Mouse (Mus musculus) neural tube, embryonic 14.5 days (tissue): ENCODE results near the gene Socs7. TPM values are rescaled to one million over a fixed set of nuclear protein-coding genes. Genes with fewer than 3 reads are reported as not detected.

Experiments used
- ATAC-seq: fragments of 200-750 bp; cut with Nextera tagmentation; 2 replicates; pipeline ENCODE4 v1.8.0; 2017; ENCODE audit warnings: low read depth, mild to moderate bottlenecking, moderate TSS enrichment, moderate library complexity
- H3K27ac ChIP-seq: fragments of 300-500 bp; sonication (generic); 2 replicates; pipeline ENCODE4 v1.5.1; 2014; ENCODE audit warnings: low read depth, mild to moderate bottlenecking, control low read depth, low read length, moderate library complexity, mixed read lengths
- H3K27me3 ChIP-seq: fragments of 300-500 bp; sonication (generic); 2 replicates; pipeline ENCODE4 v1.6.1; 2014; ENCODE audit warnings: low read length; ENCODE audit not compliant: control insufficient read depth, insufficient read depth
- H3K36me3 ChIP-seq: fragments of 300-500 bp; sonication (generic); 2 replicates; pipeline ENCODE4 v1.6.1; 2014; ENCODE audit warnings: low read length, mixed read lengths; ENCODE audit not compliant: control insufficient read depth, insufficient read depth
- H3K4me1 ChIP-seq: fragments of 300-500 bp; sonication (generic); 2 replicates; pipeline ENCODE4 v1.6.1; 2014; ENCODE audit warnings: low read length; ENCODE audit not compliant: control insufficient read depth, insufficient read depth
- H3K4me2 ChIP-seq: fragments of 300-500 bp; sonication (generic); 2 replicates; pipeline ENCODE4 v1.6.1; 2014; ENCODE audit warnings: mild to moderate bottlenecking, low read depth, low read length, control low read depth
- H3K4me3 ChIP-seq: fragments of 300-500 bp; sonication (generic); 2 replicates; pipeline ENCODE4 v1.5.1; 2014; ENCODE audit warnings: low read depth, low read length, control low read depth, mixed read lengths
- H3K9ac ChIP-seq: fragments of 300-500 bp; sonication (generic); replicated peaks from 2 replicates; pipeline ENCODE4 v1.6.1; 2014; ENCODE audit warnings: low read depth, mild to moderate bottlenecking, control low read depth, low read length, mixed read lengths
- H3K9me3 ChIP-seq: fragments of 300-500 bp; sonication (generic); 2 replicates; pipeline ENCODE4 v1.6.1; 2016; ENCODE audit warnings: low read length; ENCODE audit not compliant: control insufficient read depth
- WGBS: fragments of 180-500 bp; shearing (Covaris S2); extraction: QIAGEN DNeasy Blood & Tissue Kit; methylation state at CpG from one replicate; pipeline ENCODE4 v1.1.7; 2014; 5-methylcytosine and 5-hydroxymethylcytosine counted together
- polyA plus RNA-seq: library from polyadenylated mRNA; unstranded; fragments of >200 nt; fragmentation: Nextera tagmentation; extraction: Ambion mirVana; gene quantifications from 2 replicates; pipeline ENCODE4 v1.2.1, GENCODE M21; 2014

The Socs7 gene
- polyA plus RNA-seq, 1 experiment from 2014 or later = 6.7 TPM

- Histone ChIP-seq H3K4me2 (peak overlapping the region; percentile 63), H3K9me3 (no peaks in the 10 kb centered on the region), H3K4me3 (peak overlapping the region; percentile 27), H3K9ac (peak overlapping the region; percentile 30), H3K4me1 (peaks cover 9% of the 10 kb centered on the region), H3K27ac (0 out of 2 replicates have a peak overlapping the region, but pooled peaks have one; percentile 35), H3K36me3 (no peaks in the 10 kb centered on the region), H3K27me3 (no peaks in the 10 kb centered on the region)
- no peak for ATAC-seq
- 58% methylated on average over 4 of the region's 4 CpGs for WGBS
These were observed 66.4 kb downstream of the Socs7 start for GRCm38 (mm10) chr11:97428726-97429077.

GRCm38 (mm10) chr11:97429615-97430014 is 67.3 kb downstream of the Socs7 start:
- ATAC-seq = no peak
- WGBS = 88% methylated on average over 8 of the region's 8 CpGs
- H3K4me1 ChIP-seq = peaks cover 9% of the 10 kb centered on the region

DNA sequence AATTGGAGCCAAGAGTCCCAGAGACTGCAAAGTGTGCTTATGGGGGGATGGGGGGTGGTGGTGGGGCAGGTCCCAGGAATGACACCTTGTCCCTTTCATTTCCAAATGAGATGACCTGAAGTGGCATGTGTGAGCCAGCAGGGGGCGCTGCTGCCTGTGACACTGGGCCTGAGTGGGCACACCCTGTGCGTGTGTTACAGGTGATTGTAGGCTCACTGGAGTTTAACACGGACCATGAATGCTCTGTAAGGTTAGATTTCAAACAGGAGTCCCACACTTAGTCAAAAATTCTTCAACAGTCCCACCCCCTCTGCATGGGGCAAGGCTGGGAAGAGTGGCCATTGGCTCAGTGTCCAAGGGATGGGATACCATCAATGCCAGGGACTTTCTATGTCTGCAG is 69.7 kb downstream of the Socs7 start:
- H3K27ac ChIP-seq = no peak overlapping the region
- no peaks in the 10 kb centered on the region for H3K36me3 ChIP-seq
- no peak overlapping the region for H3K4me2 ChIP-seq
- 8% methylated on average over 3 of the region's 3 CpGs for WGBS
- peaks cover 12% of the 10 kb centered on the region for H3K4me1 ChIP-seq
- no peak overlapping the region for H3K4me3 ChIP-seq
- no peaks in the 10 kb centered on the region for H3K27me3 ChIP-seq
- no peaks in the 10 kb centered on the region for H3K9me3 ChIP-seq
- no peak overlapping the region for H3K9ac ChIP-seq
- ATAC-seq = no peak

More at GRCm38 (mm10) chr11:97429615-97430014, 67.3 kb downstream of the Socs7 start:
- Histone ChIP-seq H3K9ac (no peak overlapping the region), H3K9me3 (no peaks in the 10 kb centered on the region), H3K27ac (no peak overlapping the region), H3K4me3 (no peak overlapping the region), H3K4me2 (no peak overlapping the region), H3K36me3 (no peaks in the 10 kb centered on the region), H3K27me3 (no peaks in the 10 kb centered on the region)

GRCm38 (mm10) chr11:97432983-97433539 is 70.7 kb downstream of the Socs7 start:
- no peak overlapping the region for H3K27ac ChIP-seq
- no peak overlapping the region for H3K9ac ChIP-seq
- H3K27me3 ChIP-seq = 0 out of 2 replicates have a peak, but pooled peaks cover 1% of the 10 kb centered on the region
- no peaks in the 10 kb centered on the region for H3K9me3 ChIP-seq
- H3K4me1 ChIP-seq = peaks cover 8% of the 10 kb centered on the region
- H3K4me3 ChIP-seq = no peak overlapping the region
- no peaks in the 10 kb centered on the region for H3K36me3 ChIP-seq
- WGBS = 88% methylated on average over 8 of the region's 8 CpGs
- no peak overlapping the region for H3K4me2 ChIP-seq
- no peak for ATAC-seq

GRCm38 (mm10) chr11:97434121-97434520 is 71.8 kb downstream of the Socs7 start:
- H3K27me3 ChIP-seq = peaks cover 7% of the 10 kb centered on the region; the same call in 1 of the 2 replicates
- H3K36me3 ChIP-seq = no peaks in the 10 kb centered on the region
- H3K4me3 ChIP-seq = no peak overlapping the region
- WGBS = 76% methylated on average over 8 of the region's 8 CpGs
- no peak overlapping the region for H3K27ac ChIP-seq
- H3K9ac ChIP-seq = no peak overlapping the region
- ATAC-seq = no peak
- 0 out of 2 replicates have a peak, but pooled peaks cover 3% of the 10 kb centered on the region for H3K4me1 ChIP-seq
- no peaks in the 10 kb centered on the region for H3K9me3 ChIP-seq
- no peak overlapping the region for H3K4me2 ChIP-seq

DNA sequence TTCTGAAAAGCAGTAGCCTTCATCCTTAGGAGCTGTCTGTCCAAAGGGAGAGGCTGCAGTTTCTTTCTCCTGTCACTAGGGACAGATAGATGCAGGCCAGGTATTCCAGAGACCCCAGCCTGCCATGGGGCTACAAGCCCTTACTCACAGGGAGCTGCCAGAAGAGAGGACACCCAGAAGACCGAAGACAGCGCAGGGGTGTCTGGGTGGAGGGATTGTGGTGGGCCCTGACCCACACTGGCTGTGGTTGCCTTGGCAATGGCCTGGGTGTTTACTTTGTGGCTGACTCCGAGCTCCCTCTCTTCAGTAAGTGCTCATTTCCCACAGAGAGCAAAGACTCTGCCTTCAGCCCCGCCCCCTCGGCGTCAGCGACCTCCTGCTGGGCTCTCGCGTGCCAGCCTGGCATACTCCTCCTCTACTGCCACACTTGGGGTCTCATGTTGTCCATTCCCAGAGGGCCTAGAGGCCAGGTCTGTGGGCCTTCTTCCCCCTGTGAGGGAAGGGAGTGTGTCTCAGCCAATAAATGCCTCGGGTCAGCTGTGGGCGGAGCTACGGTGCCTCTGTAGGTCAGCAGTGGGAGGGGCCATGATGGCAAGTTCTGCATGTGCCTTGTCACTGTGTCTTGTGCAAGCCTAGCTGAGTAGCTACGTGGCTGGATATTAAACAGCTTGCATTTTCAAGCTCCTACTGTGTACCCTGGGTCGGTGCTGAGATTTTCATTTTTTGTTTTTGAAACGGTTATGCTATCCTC is 72.5 kb downstream of the Socs7 start:
- H3K27ac ChIP-seq = peak overlapping the region; percentile 62
- H3K9ac ChIP-seq = 0 out of 2 replicates have a peak overlapping the region, but pooled peaks have one; percentile 2
- H3K36me3 ChIP-seq = no peaks in the 10 kb centered on the region
- peaks cover 9% of the 10 kb centered on the region for H3K27me3 ChIP-seq
- peak overlapping the region; percentile 30; the same call in 1 of the 2 replicates for H3K4me2 ChIP-seq
- peak overlapping the region; percentile 8; the same call in 1 of the 2 replicates for H3K4me3 ChIP-seq
- H3K9me3 ChIP-seq = no peaks in the 10 kb centered on the region
- WGBS = 3% methylated on average over 15 of the region's 15 CpGs
- ATAC-seq = peak; percentile 66
- H3K4me1 ChIP-seq = peaks cover 3% of the 10 kb centered on the region; the same call in 1 of the 2 replicates

DNA sequence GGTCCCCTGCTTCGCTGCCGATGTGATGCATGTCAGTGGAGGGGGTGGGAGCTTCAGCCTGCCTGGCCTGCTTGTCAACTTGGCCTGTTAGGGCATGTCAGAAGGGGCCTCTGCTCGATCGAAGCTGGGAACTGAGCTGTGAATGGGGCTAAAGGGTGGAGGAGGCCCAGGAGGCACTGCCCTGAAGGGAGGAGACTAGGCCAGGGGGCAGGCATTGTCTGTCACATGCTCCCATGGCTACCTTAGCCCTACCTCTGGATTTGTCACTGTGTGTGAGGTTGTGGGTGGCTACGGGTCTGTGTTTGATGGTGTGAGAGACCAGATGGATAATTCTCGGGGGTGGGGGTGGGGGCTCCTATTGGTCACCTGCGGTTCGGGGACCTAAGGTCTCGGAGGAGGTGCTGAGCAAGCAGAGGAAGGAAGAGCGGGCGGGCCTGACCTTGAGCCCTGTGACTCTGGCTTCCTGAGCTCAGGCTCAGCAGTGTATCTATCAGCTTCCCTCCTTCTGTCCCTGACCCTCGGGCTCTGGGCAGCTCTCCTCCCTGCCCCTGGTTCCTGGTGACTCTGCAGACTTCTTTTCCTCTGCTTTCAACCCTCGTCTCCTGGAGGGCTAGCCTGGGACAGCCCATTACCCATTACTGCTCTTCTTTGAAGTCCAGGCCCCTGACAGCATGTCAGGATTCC is 73.6 kb downstream of the Socs7 start:
- Histone ChIP-seq H3K9ac (no peak overlapping the region), H3K27me3 (peaks cover 11% of the 10 kb centered on the region), H3K9me3 (no peaks in the 10 kb centered on the region), H3K4me1 (peaks cover 9% of the 10 kb centered on the region; the same call in 1 of the 2 replicates), H3K27ac (no peak overlapping the region), H3K4me2 (no peak overlapping the region), H3K36me3 (no peaks in the 10 kb centered on the region), H3K4me3 (no peak overlapping the region)
- no peak for ATAC-seq
- 68% methylated on average over 11 of the region's 13 CpGs for WGBS

GRCm38 (mm10) chr11:97437745-97438144 is 75.4 kb downstream of the Socs7 start:
- no peak for ATAC-seq
- Histone ChIP-seq H3K4me1 (peaks cover 17% of the 10 kb centered on the region), H3K27ac (no peak overlapping the region), H3K4me3 (no peak overlapping the region), H3K9me3 (no peaks in the 10 kb centered on the region), H3K27me3 (peaks cover 11% of the 10 kb centered on the region), H3K36me3 (no peaks in the 10 kb centered on the region), H3K4me2 (no peak overlapping the region), H3K9ac (no peak overlapping the region)
- WGBS = 15% methylated on average over 5 of the region's 5 CpGs

- ATAC-seq = no peak
- no peak overlapping the region for H3K4me3 ChIP-seq
- no peaks in the 10 kb centered on the region for H3K9me3 ChIP-seq
- no peak overlapping the region for H3K4me2 ChIP-seq
- 34% methylated on average over 9 of the region's 9 CpGs for WGBS
- peaks cover 11% of the 10 kb centered on the region for H3K27me3 ChIP-seq
- no peaks in the 10 kb centered on the region for H3K36me3 ChIP-seq
- H3K4me1 ChIP-seq = peaks cover 17% of the 10 kb centered on the region
- H3K27ac ChIP-seq = no peak overlapping the region
- no peak overlapping the region for H3K9ac ChIP-seq
These were observed 76.5 kb downstream of the Socs7 start for GRCm38 (mm10) chr11:97438868-97439267.
